Mouse (Mus musculus) bone marrow macrophage, adult 2 months (primary cell): ENCODE results near the gene Vapa.

Experiments
- CTCF ChIP-seq: IDR thresholded peaks from 2 replicates; pipeline ENCODE4 v1.5.1; 2012; ENCODE audit warnings: low read depth, mild to moderate bottlenecking, low read length, moderate library complexity
- POLR2A ChIP-seq: IDR thresholded peaks from 2 replicates; pipeline ENCODE4 v1.6.1; 2012; ENCODE audit warnings: mild to moderate bottlenecking, low read depth, low read length, borderline replicate concordance

DNA sequence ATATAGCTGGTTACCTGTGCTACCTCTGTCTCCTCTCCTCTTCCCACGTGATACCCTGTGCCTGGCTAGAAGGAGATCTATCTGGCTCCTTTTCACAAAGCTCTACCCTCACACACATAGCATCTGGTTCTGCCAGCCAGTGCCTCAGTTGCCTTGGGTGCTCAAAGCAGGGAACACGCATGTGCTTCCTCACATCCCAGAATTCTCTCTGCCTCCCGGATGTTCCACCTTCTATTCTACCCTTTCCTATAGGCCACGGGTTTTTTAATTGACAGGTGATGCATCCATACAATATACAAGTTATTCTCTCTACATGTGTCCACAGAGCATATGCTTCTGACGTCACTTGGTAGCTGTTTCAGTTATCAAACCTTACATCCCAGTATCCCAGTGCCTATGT lies 49.2 kb downstream of the Vapa start:
- TF ChIP-seq POLR2A (no peak), CTCF (no peak)
